Mouse (Mus musculus) midbrain, embryonic 13.5 days (tissue): ENCODE results near the gene Creb3l4. TPM values are rescaled to one million over a fixed set of nuclear protein-coding genes. Genes with fewer than 3 reads are reported as not detected.

Experiments
- ATAC-seq: fragments of 200-750 bp; cut with Nextera tagmentation; 2 replicates; pipeline ENCODE4 v1.8.0; 2017; ENCODE audit warnings: mild to moderate bottlenecking, moderate TSS enrichment, moderate library complexity
- H3K27ac ChIP-seq: fragments of 300-500 bp; sonication (generic); 2 replicates; pipeline ENCODE4 v1.5.1; 2015; ENCODE audit warnings: inconsistent platforms, mild to moderate bottlenecking, moderate library complexity
- H3K27me3 ChIP-seq: fragments of 300-500 bp; sonication (generic); 2 replicates; pipeline ENCODE4 v1.6.1; 2015; ENCODE audit warnings: mild to moderate bottlenecking, inconsistent platforms
- H3K36me3 ChIP-seq: fragments of 300-500 bp; sonication (generic); 2 replicates; pipeline ENCODE4 v1.6.1; 2015; ENCODE audit warnings: mild to moderate bottlenecking, inconsistent platforms
- H3K4me1 ChIP-seq: fragments of 300-500 bp; sonication (generic); replicated peaks from 2 replicates; pipeline ENCODE4 v1.6.1; 2015; ENCODE audit warnings: inconsistent platforms
- H3K4me2 ChIP-seq: fragments of 300-500 bp; sonication (generic); replicated peaks from 2 replicates; pipeline ENCODE4 v1.6.1; 2015; ENCODE audit warnings: moderate library complexity, mild to moderate bottlenecking, inconsistent platforms
- H3K4me3 ChIP-seq: fragments of 300-500 bp; sonication (generic); replicated peaks from 2 replicates; pipeline ENCODE4 v1.5.1; 2015; ENCODE audit warnings: mild to moderate bottlenecking, inconsistent platforms
- H3K9ac ChIP-seq: fragments of 300-500 bp; sonication (generic); replicated peaks from 2 replicates; pipeline ENCODE4 v1.6.1; 2015; ENCODE audit warnings: mild to moderate bottlenecking, inconsistent platforms
- H3K9me3 ChIP-seq: fragments of 300-500 bp; sonication (generic); 2 replicates; pipeline ENCODE4 v1.6.1; 2016; ENCODE audit warnings: mild to moderate bottlenecking, inconsistent platforms
- WGBS: fragments of 180-500 bp; shearing (Covaris S2); methylation state at CpG from one replicate; pipeline ENCODE4 v1.1.7; 2015; 5-methylcytosine and 5-hydroxymethylcytosine counted together
- microRNA-seq: library from miRNA; unstranded; fragments of <30 nt; microRNA quantifications from one replicate; pipeline ENCODE4, GENCODE M21; 2016
- polyA plus RNA-seq: library from polyadenylated mRNA; unstranded; fragments of >200 nt; fragmentation: Nextera tagmentation; extraction: Ambion mirVana; gene quantifications from 2 replicates; pipeline ENCODE4 v1.2.1, GENCODE M21; 2015

Creb3l4 gene
- polyA plus RNA-seq, 1 experiment from 2014 or later = 3.4 TPM

DNA sequence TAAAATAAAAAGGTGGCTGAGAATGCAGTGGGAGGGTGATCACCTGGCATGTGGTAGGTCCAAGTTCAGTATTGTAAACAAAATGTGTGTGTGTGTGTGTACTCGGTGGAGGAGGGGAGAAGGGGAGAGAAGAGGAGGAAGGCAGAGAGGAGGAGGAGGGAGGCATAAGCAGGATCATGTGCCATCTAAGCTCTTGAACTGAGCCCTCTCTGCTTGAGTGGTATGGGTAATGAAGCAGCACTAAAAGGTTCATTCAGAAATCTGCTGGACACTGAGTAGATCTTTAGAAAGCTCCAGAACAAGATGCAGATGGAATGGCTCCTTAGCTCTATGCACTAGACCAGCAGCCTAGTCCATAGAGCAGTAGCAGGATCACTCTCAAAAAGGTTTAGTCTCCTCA, 40.4 kb downstream of the Creb3l4 start:
- H3K4me3 ChIP-seq = no peak overlapping the region
- H3K9ac ChIP-seq = no peak overlapping the region
- no peaks in the 10 kb centered on the region for H3K4me1 ChIP-seq
- H3K9me3 ChIP-seq = no peaks in the 10 kb centered on the region; the same call in 1 of the 2 replicates
- H3K4me2 ChIP-seq = no peak overlapping the region
- H3K27ac ChIP-seq = no peak overlapping the region
- no peaks in the 10 kb centered on the region for H3K27me3 ChIP-seq
- ATAC-seq = no peak
- WGBS = 69% methylated on average over 1 of the region's 1 CpGs
- peaks cover 17% of the 10 kb centered on the region for H3K36me3 ChIP-seq

DNA sequence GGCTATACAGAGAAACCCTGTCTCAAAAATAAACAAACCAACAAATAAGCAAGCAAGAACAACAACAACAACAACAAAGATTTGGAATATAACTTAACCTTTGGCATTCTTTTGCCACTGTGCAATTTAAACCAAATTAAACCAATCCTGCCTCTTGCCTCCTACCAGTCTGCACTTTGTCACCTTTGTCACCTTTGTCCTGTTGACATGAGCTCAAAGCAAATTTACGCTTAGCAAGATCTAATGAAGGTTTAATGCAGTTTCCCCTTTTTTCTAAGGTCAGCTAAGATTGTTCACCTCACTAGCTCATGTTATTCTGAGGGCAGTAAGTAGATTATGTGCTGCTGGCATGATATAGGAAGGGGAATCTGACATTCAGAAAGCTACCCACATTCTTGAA, 45.8 kb downstream of the Creb3l4 start:
- Histone ChIP-seq H3K27me3 (no peaks in the 10 kb centered on the region), H3K4me2 (no peak overlapping the region), H3K9ac (no peak overlapping the region), H3K36me3 (no peaks in the 10 kb centered on the region), H3K9me3 (no peaks in the 10 kb centered on the region; the same call in 1 of the 2 replicates), H3K4me3 (no peak overlapping the region), H3K4me1 (no peaks in the 10 kb centered on the region), H3K27ac (no peak overlapping the region)
- ATAC-seq = no peak
- 90% methylated on average over 1 of the region's 1 CpGs for WGBS

DNA sequence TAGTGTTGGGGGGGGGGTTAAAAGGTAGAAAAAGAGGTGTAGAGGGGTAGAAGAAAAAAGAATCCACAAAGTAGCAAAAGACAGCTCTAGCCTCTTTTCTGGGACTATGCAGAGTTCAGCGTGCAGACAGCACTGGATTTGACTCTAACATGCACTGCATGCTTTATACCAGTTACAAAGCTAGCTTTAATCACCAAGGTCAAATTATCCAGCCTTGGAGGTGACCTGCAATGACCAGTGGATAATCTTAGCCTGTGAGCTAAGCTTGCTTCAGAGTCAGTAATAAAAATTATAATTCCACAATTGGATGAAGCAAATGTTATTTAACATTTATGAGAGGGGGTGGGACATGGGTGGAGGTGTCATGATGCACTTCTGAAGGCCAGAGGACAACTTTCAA, 47.7 kb downstream of the Creb3l4 start:
- Histone ChIP-seq H3K4me2 (no peak overlapping the region), H3K4me3 (no peak overlapping the region), H3K4me1 (no peaks in the 10 kb centered on the region), H3K9me3 (no peaks in the 10 kb centered on the region), H3K9ac (no peak overlapping the region), H3K27ac (no peak overlapping the region), H3K27me3 (no peaks in the 10 kb centered on the region), H3K36me3 (no peaks in the 10 kb centered on the region)
- no peak for ATAC-seq
- WGBS = 89% methylated on average over 1 of the region's 1 CpGs

DNA sequence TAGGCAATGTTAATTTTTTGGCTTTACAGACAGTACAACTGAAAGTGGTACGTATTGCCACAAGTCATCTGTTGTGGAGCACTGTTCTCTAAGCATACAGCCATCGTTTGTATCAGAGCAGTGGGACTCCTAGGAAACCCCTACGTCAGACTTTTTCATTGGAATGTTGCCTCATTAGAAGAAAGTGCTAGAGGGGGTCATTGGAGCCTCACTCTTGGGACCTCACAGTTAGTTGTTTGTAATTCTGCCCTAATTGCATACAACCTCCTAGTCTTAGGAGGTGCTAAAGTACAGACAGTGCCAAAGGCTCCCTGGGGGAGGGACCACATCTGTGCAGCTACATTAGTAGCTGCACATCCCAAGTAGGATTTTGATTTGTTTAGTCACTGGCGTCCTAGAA, 48.6 kb downstream of the Creb3l4 start:
- ATAC-seq = no peak
- H3K27ac ChIP-seq = no peak overlapping the region
- H3K9ac ChIP-seq = no peak overlapping the region
- H3K4me2 ChIP-seq = no peak overlapping the region
- no peaks in the 10 kb centered on the region for H3K4me1 ChIP-seq
- no peaks in the 10 kb centered on the region for H3K36me3 ChIP-seq
- H3K4me3 ChIP-seq = no peak overlapping the region
- no peaks in the 10 kb centered on the region for H3K27me3 ChIP-seq
- no peaks in the 10 kb centered on the region for H3K9me3 ChIP-seq
- 61% methylated on average over 4 of the region's 4 CpGs for WGBS

DNA sequence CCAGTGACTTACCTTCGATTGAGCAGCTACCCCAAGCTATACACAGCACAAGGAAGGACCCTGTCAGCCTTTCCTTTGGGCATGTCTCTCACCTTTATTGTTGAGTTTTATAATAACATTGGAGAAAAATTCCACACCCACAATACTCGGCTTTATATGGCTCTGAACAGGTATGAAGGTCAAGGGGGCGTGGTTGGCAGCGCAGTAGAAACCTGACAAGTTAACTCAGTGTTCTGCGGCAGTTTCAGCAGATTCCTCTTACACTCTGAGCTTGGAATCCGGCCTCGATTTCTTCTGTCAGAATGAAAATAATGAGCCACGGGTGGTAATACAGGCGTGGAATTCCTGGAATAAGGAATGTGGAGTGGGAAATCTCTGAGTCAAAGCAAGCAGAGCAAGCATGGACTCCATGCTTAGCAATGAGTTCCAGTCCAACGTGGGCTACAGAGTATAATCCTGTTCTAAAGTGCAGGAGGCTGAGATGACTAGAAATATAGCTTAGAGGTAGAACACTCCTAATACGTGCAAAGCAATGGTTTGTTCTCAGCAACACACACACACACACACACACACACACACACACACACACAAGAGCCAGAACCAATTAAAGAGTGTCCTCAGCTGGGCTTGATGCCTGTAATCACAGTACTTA, 52.3 kb downstream of the Creb3l4 start:
- 82% methylated on average over 11 of the region's 11 CpGs for WGBS

More for the DNA sequence above, 52.3 kb downstream of the Creb3l4 start:
- no peak for ATAC-seq
- H3K27me3 ChIP-seq = no peaks in the 10 kb centered on the region
- H3K4me2 ChIP-seq = no peak overlapping the region
- no peaks in the 10 kb centered on the region for H3K36me3 ChIP-seq
- H3K27ac ChIP-seq = no peak overlapping the region
- H3K4me3 ChIP-seq = no peak overlapping the region
- no peaks in the 10 kb centered on the region for H3K9me3 ChIP-seq
- no peaks in the 10 kb centered on the region for H3K4me1 ChIP-seq
- no peak overlapping the region for H3K9ac ChIP-seq

Small RNA genes lying within 50 kb of the gene (microRNA-seq; reads per million reads assigned to microRNA genes)
- gene Mir7012 = 0.62 reads per million

Other genes with a start within 250 kb of the Creb3l4 start
- gene Hax1, start 244.7 kb downstream of the Creb3l4 start, polyA plus RNA-seq = 139 and 148 TPM in 2 replicates
- 241 and 251 TPM in 2 replicates for gene 4933434E20Rik, start 191.9 kb downstream of the Creb3l4 start, polyA plus RNA-seq
- gene Ubap2l, start 190.9 kb downstream of the Creb3l4 start, polyA plus RNA-seq = 169 and 170 TPM in 2 replicates
- 396 and 421 TPM in 2 replicates for gene Tpm3, start 170.9 kb downstream of the Creb3l4 start, polyA plus RNA-seq
- 0.34 and 0.45 TPM in 2 replicates for gene Nup210l, start 139.4 kb downstream of the Creb3l4 start, polyA plus RNA-seq
- 1,033 and 1,129 TPM in 2 replicates for gene Rps27, start 29.9 kb downstream of the Creb3l4 start, polyA plus RNA-seq
- gene Rab13, start 29.8 kb downstream of the Creb3l4 start, polyA plus RNA-seq = 19.9 and 25.6 TPM in 2 replicates
- gene Jtb, start 11.9 kb downstream of the Creb3l4 start, polyA plus RNA-seq = 90.2 and 97.6 TPM in 2 replicates
- gene Slc39a1, start 4.7 kb upstream of the Creb3l4 start, polyA plus RNA-seq = 57.0 and 60.9 TPM in 2 replicates
- 16.9 and 21.4 TPM in 2 replicates for gene Crtc2, start 10.7 kb upstream of the Creb3l4 start, polyA plus RNA-seq
- 5.9 and 6.6 TPM in 2 replicates for gene Dennd4b, start 21.7 kb upstream of the Creb3l4 start, polyA plus RNA-seq
- gene Gatad2b, start 49.7 kb upstream of the Creb3l4 start, polyA plus RNA-seq = 15.1 and 16.0 TPM in 2 replicates
- gene Slc27a3, start 146.4 kb upstream of the Creb3l4 start, polyA plus RNA-seq = 20.2 and 21.8 TPM in 2 replicates
- 29.1 and 32.6 TPM in 2 replicates for gene Ints3, start 190.1 kb upstream of the Creb3l4 start, polyA plus RNA-seq
- 1.8 and 2.4 TPM in 2 replicates for gene Npr1, start 222.4 kb upstream of the Creb3l4 start, polyA plus RNA-seq
- gene Ilf2, start 232.6 kb upstream of the Creb3l4 start, polyA plus RNA-seq = 343 and 361 TPM in 2 replicates
- gene Snapin, start 247.5 kb upstream of the Creb3l4 start, polyA plus RNA-seq = 87.9 and 89.1 TPM in 2 replicates